Mouse (Mus musculus) 416B (cell line): Measurements from ENCODE around the gene Scube2.

Experiments used
- DNase-seq: peaks from one replicate; pipeline ENCODE4 v3.0.0; 2011; ENCODE audit warnings: low read depth

The Scube2 gene

GRCm38 (mm10) chr7:109850531-109850930, 14.9 kb downstream of the Scube2 start:
- no peak for DNase-seq

DNA sequence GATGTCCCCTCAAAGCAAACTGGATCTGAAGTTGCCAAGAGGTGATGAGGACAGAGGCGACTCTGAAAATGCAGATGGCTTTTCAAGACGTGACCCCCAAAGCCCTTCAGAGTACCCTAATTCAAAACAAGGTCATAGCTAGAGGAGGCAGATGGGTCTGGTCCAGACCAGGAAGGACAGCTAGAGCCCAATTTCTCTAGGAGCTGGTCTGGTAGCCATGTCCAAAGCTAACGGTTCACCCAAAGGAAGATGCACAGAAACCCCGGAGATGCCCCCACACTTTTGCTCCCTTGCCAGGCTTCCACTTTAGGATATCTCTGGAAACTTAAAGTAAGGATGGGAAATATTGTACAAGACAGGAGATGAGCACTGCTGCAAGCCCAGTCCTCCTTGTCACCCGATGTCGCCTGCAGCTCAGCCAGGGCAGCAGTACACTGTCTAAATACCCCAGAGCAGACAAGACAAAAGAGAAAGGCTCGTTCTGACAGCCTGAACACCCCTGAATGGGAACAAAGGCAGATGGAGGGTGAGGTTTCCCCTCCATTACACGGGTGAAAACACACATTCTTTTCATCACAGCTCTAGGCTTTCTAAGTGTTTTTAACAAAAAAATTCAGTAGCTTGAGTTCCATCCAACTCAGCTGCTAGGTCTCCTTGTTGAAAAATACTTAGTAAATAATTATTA, 15.6 kb downstream of the Scube2 start:
- no peak for DNase-seq

- no peak for DNase-seq
Observed at GRCm38 (mm10) chr7:109848867-109849733, 16.4 kb downstream of the Scube2 start.

DNA sequence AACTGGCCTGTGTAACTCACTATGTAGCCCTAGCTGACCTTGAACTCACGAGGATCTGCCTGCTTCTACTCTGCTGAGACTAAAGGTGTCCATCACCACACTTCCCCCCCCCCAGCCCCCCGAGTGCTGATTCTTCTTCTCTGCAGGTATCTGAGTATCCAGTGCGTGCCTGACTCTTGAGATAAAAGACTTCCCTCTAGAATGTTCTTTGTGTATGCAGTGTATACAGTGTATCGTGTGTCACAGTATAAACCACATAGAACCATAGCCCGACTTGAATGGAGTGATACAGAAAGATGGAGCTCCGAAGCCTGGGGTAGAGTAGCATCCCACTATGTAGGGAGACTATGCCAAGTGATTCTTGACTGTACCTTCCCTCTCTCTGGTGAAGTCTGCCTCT, 21.4 kb downstream of the Scube2 start:
- no peak for DNase-seq

DNA sequence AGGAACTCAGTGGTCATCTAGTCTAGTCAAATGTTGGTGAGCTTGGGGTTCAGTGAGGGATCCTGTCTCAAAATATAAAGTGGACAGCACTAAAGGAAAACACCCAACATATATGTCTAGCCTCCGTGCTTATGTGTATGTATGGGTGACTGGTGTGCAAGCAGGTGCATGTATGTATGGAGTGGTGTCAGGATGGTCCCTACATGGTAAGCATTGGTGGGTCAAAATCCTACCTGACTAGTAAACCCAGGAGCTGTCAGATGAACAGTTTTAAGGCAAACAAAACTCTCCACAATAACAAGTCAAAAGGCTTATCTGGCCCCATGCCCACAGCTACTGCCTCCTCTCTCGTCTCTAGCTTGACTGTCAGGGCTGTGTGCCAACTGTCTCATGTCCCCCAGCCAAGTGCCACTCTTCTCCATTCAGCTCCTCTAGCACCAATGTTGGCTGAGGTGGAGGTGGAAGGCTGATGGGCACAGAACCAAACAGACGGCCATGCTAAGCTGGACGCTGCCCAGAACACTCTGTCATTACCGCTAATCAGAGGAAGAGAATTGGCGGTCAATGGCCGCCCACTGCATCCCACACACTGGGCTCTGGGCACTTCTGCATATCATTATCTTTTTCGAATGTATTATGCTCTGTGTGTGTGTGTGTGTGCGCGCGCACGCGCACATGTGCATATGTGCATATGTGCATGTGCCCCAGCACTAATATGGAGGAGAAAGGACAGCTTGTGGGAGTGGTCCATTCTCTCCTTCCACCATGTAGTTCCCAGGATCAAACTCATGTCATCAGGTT, 23.7 kb downstream of the Scube2 start:
- no peak for DNase-seq

- no peak for DNase-seq
Observed at GRCm38 (mm10) chr7:109841031-109841430, 24.4 kb downstream of the Scube2 start.

- no peak for DNase-seq
Observed at GRCm38 (mm10) chr7:109838613-109839012, 26.9 kb downstream of the Scube2 start.

GRCm38 (mm10) chr7:109837651-109838050, 27.8 kb downstream of the Scube2 start:
- DNase-seq: no peak

DNA sequence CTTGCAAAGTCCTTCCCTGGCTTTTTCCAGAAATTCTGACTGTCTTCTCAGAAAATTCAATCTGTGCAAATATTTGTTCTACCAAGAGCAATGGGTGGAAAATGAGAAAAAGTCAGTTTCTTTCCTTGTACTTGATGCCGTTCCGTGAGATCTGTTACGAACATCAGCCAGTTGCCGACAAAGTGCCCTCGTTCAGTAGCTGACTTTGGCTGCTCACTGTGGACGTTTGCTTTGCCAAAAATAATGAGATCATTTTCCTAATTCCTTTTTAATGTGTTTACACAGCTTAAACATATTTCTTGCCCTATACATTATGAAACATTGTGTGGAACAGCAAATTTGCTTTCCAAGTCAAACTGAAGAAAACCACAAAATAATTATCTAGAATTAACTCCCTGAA, 30.6 kb downstream of the Scube2 start:
- no peak for DNase-seq

DNA sequence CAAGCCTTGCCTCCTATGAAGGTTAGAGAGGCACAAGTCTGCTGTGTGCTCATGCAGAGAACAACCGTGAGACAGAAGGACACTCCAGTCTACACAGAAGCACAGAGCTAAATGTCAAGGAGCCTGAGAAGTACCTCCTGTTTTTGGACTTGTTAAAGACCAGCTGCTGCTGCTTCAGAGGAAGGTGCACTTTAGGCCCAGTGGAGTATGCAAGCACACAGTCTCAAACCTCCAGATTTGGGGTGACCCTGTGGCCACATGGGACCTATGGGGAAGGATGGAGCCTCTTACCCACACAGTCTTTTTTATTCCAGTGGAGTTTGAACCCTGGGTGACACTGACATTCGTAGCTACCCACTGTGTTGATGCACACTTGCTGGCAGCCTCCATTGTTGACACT, 34.1 kb downstream of the Scube2 start:
- DNase-seq: no peak

GRCm38 (mm10) chr7:109826911-109827310, 38.6 kb downstream of the Scube2 start:
- no peak for DNase-seq

DNA sequence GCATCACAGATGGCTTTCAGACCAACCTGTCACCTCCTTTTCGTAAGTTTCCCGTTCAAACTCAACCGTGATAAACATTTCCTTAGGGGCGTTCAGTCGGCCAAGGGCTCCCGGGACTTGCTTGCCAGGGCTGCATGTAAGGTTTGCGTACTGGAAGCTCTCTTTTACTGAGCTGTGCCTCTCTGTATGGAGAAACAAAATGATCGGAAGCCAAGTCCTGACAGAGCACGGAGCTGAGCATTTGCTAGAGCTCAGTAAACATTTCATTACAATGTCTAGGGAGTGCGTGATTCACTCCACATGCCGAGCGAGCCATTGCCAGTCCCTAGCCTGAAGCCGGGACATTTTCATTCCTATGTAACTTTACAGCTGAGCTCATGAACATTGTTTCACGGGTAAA, 40.2 kb downstream of the Scube2 start:
- DNase-seq: no peak

DNA sequence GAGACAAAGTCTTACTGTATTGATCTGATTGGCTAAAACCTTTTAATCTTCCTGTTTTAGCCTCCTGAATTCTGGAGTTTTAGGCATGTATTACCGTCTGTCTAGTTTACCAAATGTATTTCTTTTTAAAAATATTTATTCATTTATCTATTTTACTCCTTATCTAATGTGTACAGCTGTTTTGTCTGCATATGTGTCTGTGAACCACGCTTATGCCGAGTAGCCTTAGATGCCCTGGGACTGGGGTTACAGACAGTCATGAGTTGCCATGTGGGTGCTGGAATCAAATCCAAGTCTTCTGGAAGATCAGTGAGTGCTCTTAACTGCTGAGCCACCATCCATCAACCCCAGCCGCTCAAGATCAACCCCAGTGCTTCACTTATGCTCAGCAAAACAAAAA, 46.9 kb downstream of the Scube2 start:
- no peak for DNase-seq

DNA sequence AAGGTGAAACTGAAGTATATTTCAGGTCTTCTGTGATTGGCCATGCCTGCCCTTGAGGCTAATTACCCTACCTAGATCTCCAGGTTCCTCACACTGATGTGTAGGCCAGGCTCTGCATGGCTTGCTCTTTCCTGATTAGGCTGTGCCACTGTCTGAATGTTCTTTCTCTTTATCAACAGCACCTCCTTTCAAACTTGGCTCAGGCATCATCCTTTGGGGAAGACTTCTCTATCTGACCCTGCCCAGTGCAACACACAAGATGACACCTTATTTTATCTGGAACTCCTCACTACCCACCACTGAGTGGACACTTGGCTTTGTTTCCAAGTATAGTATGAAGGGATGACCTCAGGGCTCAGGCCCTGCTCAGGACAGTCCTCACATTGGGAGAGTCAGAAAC, 47.5 kb downstream of the Scube2 start:
- DNase-seq: no peak

DNA sequence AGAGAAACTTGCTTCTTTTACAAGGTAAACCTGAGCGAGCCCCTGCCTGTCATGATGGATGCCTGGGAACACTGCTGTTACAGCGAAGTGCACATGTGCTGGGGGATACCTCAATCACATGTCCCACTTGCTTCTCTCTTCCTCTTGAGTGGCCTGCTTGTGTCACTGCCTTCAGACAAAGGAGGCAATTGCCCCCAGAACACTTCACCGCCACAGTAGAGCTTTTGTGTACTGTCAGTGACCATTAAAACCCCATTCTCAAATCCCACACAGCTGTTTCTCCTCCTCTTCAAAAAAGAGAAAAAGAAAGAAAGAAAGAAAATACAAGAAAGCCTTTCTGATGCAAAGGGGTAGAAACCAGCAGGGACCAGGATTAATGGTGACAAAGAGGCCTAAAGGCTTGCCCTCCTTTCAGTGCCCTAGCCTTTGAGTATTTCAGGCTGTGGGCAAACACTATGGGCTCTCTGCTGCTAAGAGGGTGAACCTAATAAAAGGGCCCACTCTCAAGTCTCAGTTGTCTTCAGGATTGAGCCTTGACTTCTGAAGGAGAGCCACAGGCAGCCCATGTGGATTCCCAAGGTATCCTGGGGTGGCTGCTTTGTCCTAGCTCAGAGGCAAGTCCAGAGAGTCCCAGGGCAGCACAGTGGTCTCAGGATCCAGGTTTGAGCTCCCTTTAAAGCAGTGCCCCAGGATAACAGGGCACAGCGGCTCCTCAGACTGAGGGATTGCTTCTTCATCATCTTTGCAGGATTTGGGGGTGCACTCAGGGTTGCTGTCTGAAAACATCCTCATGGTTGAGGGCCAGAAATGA, 51.9 kb downstream of the Scube2 start:
- no peak for DNase-seq

GRCm38 (mm10) chr7:109807616-109808485, 57.6 kb downstream of the Scube2 start:
- DNase-seq: peak; percentile 78

DNA sequence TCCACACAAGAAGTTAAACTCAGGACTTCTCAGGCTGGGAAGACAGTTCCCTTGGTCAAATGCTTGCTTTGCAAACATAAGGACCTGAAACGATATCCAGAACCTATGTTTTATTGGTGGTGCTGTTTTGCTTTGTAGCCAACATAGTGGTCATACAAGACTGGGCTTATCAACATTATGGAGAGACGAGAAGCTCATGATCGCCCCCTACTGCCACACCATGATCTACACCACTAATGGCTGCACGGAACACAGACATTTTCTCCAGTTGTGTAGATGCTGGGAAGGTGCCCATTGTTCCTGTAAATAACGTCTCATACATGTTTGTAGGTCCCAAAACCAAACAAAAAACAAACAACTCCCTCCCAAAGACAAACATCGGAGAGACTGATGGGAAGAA, 60.6 kb downstream of the Scube2 start:
- DNase-seq: peak; percentile 76

GRCm38 (mm10) chr7:109804355-109804754, 61.1 kb downstream of the Scube2 start:
- no peak for DNase-seq

DNA sequence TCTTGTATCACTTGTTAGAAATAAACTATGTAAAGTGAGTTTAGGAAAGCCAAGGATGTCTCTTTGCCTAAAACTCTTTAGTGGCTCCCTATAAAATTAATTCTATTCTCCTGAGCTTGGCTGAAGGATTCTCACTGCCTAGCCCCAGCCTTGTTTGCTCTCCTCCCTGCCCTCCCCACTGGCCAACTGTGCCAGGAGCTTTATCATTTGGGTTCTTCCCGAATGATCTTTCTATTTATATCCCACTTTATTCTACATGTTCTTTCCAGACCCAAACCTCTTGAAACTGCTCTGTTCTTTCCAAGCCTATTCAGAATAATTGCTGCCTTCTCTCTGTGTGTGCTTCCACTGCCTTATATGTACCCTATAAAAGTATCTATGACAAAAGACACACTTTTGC, 62.0 kb downstream of the Scube2 start:
- no peak for DNase-seq

GRCm38 (mm10) chr7:109800626-109801025, 64.9 kb downstream of the Scube2 start:
- no peak for DNase-seq

DNA sequence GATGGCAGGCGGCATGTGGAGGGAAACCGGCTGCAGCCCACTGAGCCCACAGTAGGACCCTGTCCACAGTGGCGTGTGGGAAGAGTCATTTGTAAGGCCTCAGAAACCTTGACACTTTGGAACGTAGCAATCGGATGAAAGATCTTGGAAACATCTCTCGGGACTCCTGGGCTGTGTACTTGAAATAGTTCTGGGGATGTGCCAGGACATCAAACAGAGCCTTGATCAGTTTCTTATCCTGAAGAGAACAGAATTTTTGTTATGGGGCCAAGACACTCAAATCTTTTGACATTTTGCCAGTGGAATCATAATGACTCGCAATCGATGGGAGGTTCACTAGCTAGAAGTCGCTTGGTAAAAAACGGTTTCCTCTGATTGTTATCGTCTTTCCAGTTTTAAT, 66.3 kb downstream of the Scube2 start:
- peak; percentile 12 for DNase-seq
